Comparison of ENCODE assay signal across 16 mouse cellular contexts in genomic region chr6:65146363-65146762, GRCm38 (mm10).
"Had no signal": no experiment of that assay in that cellular context is flagged by ENCODE, and none has a peak within 500 bp of the region (broad histone marks: within the 10 kb centered on the region; RNA-seq: fewer than 3 reads in every experiment).

No protein-coding gene starts in this region.

- H3K4me1 ChIP-seq: liver, embryonic 13.5 days had no signal

- H3K4me3 ChIP-seq: left cerebral cortex, adult 2 months; liver, embryonic 13.5 days; neural tube, embryonic 13.5 days had no signal

- DNase-seq: kidney, adult 18-20 months; kidney, adult 9 months; kidney, postnatal 14 days; kidney, postnatal 4 days; liver, embryonic 13.5 days; lung, adult 2 months; lung, postnatal 14 days; lung, postnatal 4 days; midbrain, embryonic 14.5 days; retina, postnatal 1 day; thymus, adult 2 months; thymus, postnatal 14 days; thymus, postnatal 4 days had no signal

- H3K27ac ChIP-seq: left cerebral cortex, adult 2 months; liver, embryonic 13.5 days; neural tube, embryonic 13.5 days; stomach, postnatal 0 days had no signal
